Mouse (Mus musculus): ENCODE data around the gene Cd8b1. TPM values are rescaled to one million over a fixed set of nuclear protein-coding genes. Genes with fewer than 3 reads are reported as not detected.

Cd8b1 gene
- polyA plus RNA-seq, 1 experiment from 2014 or later, result 0.12 TPM

- no peaks in the 10 kb centered on the region for H3K36me3 ChIP-seq (ENCODE audit: insufficient read depth, low read length)
- DNase-seq (ENCODE audit: low spot score) (no peak), ATAC-seq (replicated peaks; ENCODE audit: low FRiP score, low read depth) (no peak)
- H3K27me3 ChIP-seq (ENCODE audit: insufficient read depth, low read length), result no peaks in the 10 kb centered on the region
- TF ChIP-seq CTCF (IDR thresholded peaks at IDR 0.05; ENCODE audit: low read depth), result no peak
- no peak overlapping the region for H3K27ac ChIP-seq
- H3K9ac ChIP-seq (ENCODE audit: low read depth, low read length), result no peak overlapping the region
- WGBS, result 91% methylated on average over 4 of the region's 4 CpGs
- no peak overlapping the region for H3K4me3 ChIP-seq (replicated peaks; ENCODE audit: low read depth, low read length)
- H3K9me3 ChIP-seq (replicated peaks; ENCODE audit: low read length), result no peaks in the 10 kb centered on the region
- no peak overlapping the region for H3K4me2 ChIP-seq (ENCODE audit: low read length)
- H3K4me1 ChIP-seq (replicated peaks; ENCODE audit: insufficient read depth, low read length), result no peaks in the 10 kb centered on the region
These were observed 37.6 kb downstream of the Cd8b1 start for GRCm38 (mm10) chr6:71360221-71360620.

- no peak overlapping the region for H3K27ac ChIP-seq
- H3K4me2 ChIP-seq (ENCODE audit: low read length), result no peak overlapping the region
- H3K9ac ChIP-seq (ENCODE audit: low read depth, low read length), result no peak overlapping the region
- H3K36me3 ChIP-seq (ENCODE audit: insufficient read depth, low read length), result no peaks in the 10 kb centered on the region
- H3K4me1 ChIP-seq (replicated peaks; ENCODE audit: insufficient read depth, low read length), result no peaks in the 10 kb centered on the region
- ATAC-seq (replicated peaks; ENCODE audit: low FRiP score, low read depth), result no peak
- no peak for TF ChIP-seq CTCF (IDR thresholded peaks at IDR 0.05; ENCODE audit: low read depth)
- H3K27me3 ChIP-seq (ENCODE audit: insufficient read depth, low read length), result no peaks in the 10 kb centered on the region
- 62% methylated on average over 5 of the region's 5 CpGs for WGBS
- DNase-seq (ENCODE audit: low spot score), result no peak
- H3K9me3 ChIP-seq (replicated peaks; ENCODE audit: low read length), result no peaks in the 10 kb centered on the region
- H3K4me3 ChIP-seq (replicated peaks; ENCODE audit: low read depth, low read length), result no peak overlapping the region
These were observed 38.2 kb downstream of the Cd8b1 start for GRCm38 (mm10) chr6:71360751-71361150.

GRCm38 (mm10) chr6:71361156-71361670, 38.6 kb downstream of the Cd8b1 start:
- TF ChIP-seq CTCF (IDR thresholded peaks at IDR 0.05; ENCODE audit: low read depth), result no peak
- H3K4me3 ChIP-seq (replicated peaks; ENCODE audit: low read depth, low read length), result no peak overlapping the region
- 56% methylated on average over 10 of the region's 10 CpGs for WGBS
- H3K27ac ChIP-seq, result no peak overlapping the region
- H3K27me3 ChIP-seq (ENCODE audit: insufficient read depth, low read length), result no peaks in the 10 kb centered on the region
- H3K4me1 ChIP-seq (replicated peaks; ENCODE audit: insufficient read depth, low read length), result no peaks in the 10 kb centered on the region
- H3K9ac ChIP-seq (ENCODE audit: low read depth, low read length), result no peak overlapping the region
- ATAC-seq (replicated peaks; ENCODE audit: low FRiP score, low read depth) (no peak), DNase-seq (ENCODE audit: low spot score) (peak; percentile 3)
- H3K36me3 ChIP-seq (ENCODE audit: insufficient read depth, low read length), result no peaks in the 10 kb centered on the region
- no peaks in the 10 kb centered on the region for H3K9me3 ChIP-seq (replicated peaks; ENCODE audit: low read length)
- no peak overlapping the region for H3K4me2 ChIP-seq (ENCODE audit: low read length)

GRCm38 (mm10) chr6:71363995-71364394, 41.4 kb downstream of the Cd8b1 start:
- H3K4me3 ChIP-seq (replicated peaks; ENCODE audit: low read depth, low read length), result no peak overlapping the region
- 66% methylated on average over 2 of the region's 2 CpGs for WGBS
- ATAC-seq (replicated peaks; ENCODE audit: low FRiP score, low read depth), result no peak

GRCm38 (mm10) chr6:71369416-71369815, 46.8 kb downstream of the Cd8b1 start:
- no peak overlapping the region for H3K9ac ChIP-seq (ENCODE audit: low read depth, low read length)
- H3K36me3 ChIP-seq (ENCODE audit: insufficient read depth, low read length), result no peaks in the 10 kb centered on the region
- no peaks in the 10 kb centered on the region for H3K9me3 ChIP-seq (replicated peaks; ENCODE audit: low read length)
- H3K4me2 ChIP-seq (ENCODE audit: low read length), result no peak overlapping the region
- TF ChIP-seq CTCF (IDR thresholded peaks at IDR 0.05; ENCODE audit: low read depth), result no peak
- H3K27ac ChIP-seq, result no peak overlapping the region
- no peaks in the 10 kb centered on the region for H3K27me3 ChIP-seq (ENCODE audit: insufficient read depth, low read length)
- DNase-seq (ENCODE audit: low spot score) (no peak), ATAC-seq (replicated peaks; ENCODE audit: low FRiP score, low read depth) (no peak)
- WGBS, result 90% methylated on average over 6 of the region's 6 CpGs
- H3K4me3 ChIP-seq (replicated peaks; ENCODE audit: low read depth, low read length), result no peak overlapping the region
- H3K4me1 ChIP-seq (replicated peaks; ENCODE audit: insufficient read depth, low read length), result no peaks in the 10 kb centered on the region

More at GRCm38 (mm10) chr6:71363995-71364394, 41.4 kb downstream of the Cd8b1 start:
- H3K9ac ChIP-seq (ENCODE audit: low read depth, low read length), result no peak overlapping the region
- no peaks in the 10 kb centered on the region for H3K4me1 ChIP-seq (replicated peaks; ENCODE audit: insufficient read depth, low read length)
- H3K36me3 ChIP-seq (ENCODE audit: insufficient read depth, low read length), result no peaks in the 10 kb centered on the region
- DNase-seq (ENCODE audit: low spot score), result no peak
- no peak overlapping the region for H3K27ac ChIP-seq
- H3K4me2 ChIP-seq (ENCODE audit: low read length), result no peak overlapping the region
- no peak for TF ChIP-seq CTCF (IDR thresholded peaks at IDR 0.05; ENCODE audit: low read depth)
- H3K27me3 ChIP-seq (ENCODE audit: insufficient read depth, low read length), result no peaks in the 10 kb centered on the region
- H3K9me3 ChIP-seq (replicated peaks; ENCODE audit: low read length), result no peaks in the 10 kb centered on the region

- Histone ChIP-seq H3K4me3 (replicated peaks; ENCODE audit: low read depth, low read length) (no peak overlapping the region), H3K4me1 (replicated peaks; ENCODE audit: insufficient read depth, low read length) (no peaks in the 10 kb centered on the region), H3K9ac (ENCODE audit: low read depth, low read length) (no peak overlapping the region), H3K27me3 (ENCODE audit: insufficient read depth, low read length) (no peaks in the 10 kb centered on the region), H3K27ac (no peak overlapping the region), H3K36me3 (ENCODE audit: insufficient read depth, low read length) (no peaks in the 10 kb centered on the region), H3K4me2 (ENCODE audit: low read length) (no peak overlapping the region), H3K9me3 (replicated peaks; ENCODE audit: low read length) (no peaks in the 10 kb centered on the region)
- WGBS, result 79% methylated on average over 5 of the region's 5 CpGs
- TF ChIP-seq CTCF (IDR thresholded peaks at IDR 0.05; ENCODE audit: low read depth), result no peak
- DNase-seq (ENCODE audit: low spot score) (no peak), ATAC-seq (replicated peaks; ENCODE audit: low FRiP score, low read depth) (no peak)
These were observed 48.6 kb downstream of the Cd8b1 start for GRCm38 (mm10) chr6:71371085-71371605.
